Mouse (Mus musculus): ENCODE measurements at regions not wholly inside any gene's neighbourhood (a gene's known extent, or its start where the extent isn't known, plus 50 kb on each side); places are given as distances from the start of the nearest gene placed in this dataset.

- 80% methylated on average over 2 of the region's 2 CpGs for WGBS
- Histone ChIP-seq H3K27me3 (ENCODE audit: control insufficient read depth, insufficient read depth, low read length) (no peaks in the 10 kb centered on the region), H3K9me3 (replicated peaks; ENCODE audit: control insufficient read depth, low read length) (no peaks in the 10 kb centered on the region), H3K4me2 (ENCODE audit: low read depth, low read length) (no peak overlapping the region), H3K27ac (replicated peaks; ENCODE audit: low read depth, low read length) (no peak overlapping the region), H3K4me3 (ENCODE audit: low read depth, low read length) (no peak overlapping the region), H3K4me1 (ENCODE audit: control insufficient read depth, insufficient read depth, low read length) (no peaks in the 10 kb centered on the region), H3K9ac (replicated peaks; ENCODE audit: low read length) (no peak overlapping the region), H3K36me3 (replicated peaks; ENCODE audit: control insufficient read depth, insufficient read depth, low read depth, low read length) (no peaks in the 10 kb centered on the region)
- ATAC-seq (replicated peaks; ENCODE audit: insufficient number of reproducible peaks, low FRiP score, low TSS enrichment, low read depth) (no peak), DNase-seq (ENCODE audit: low spot score) (no peak)
Measured at GRCm38 (mm10) chr2:149467801-149468200, 62.9 kb downstream of the Cst10 start.

DNA sequence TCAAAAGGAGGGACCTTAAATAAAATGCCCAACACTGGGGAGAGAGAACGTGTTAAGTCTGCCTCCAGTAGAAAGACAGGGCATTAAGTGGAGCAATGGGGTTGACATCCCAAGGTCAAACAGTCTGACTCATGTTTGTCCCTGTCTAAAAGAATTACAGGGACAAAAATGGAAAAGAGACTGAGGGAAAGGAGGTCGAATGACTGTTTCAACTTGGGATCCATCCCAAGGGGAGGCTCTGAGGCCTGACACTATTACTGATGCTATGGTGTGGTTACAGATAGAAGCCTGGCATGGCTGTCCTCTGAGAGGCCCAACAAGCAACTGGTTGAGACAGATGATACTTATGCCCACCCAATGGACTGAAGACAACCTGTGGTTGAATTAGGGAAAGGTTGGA lies 67.6 kb downstream of the Cst10 start:
- Histone ChIP-seq H3K4me2 (ENCODE audit: low read depth, low read length) (no peak overlapping the region), H3K9ac (replicated peaks; ENCODE audit: low read length) (no peak overlapping the region), H3K9me3 (replicated peaks; ENCODE audit: control insufficient read depth, low read length) (no peaks in the 10 kb centered on the region), H3K4me3 (ENCODE audit: low read depth, low read length) (no peak overlapping the region), H3K4me1 (ENCODE audit: control insufficient read depth, insufficient read depth, low read length) (no peaks in the 10 kb centered on the region), H3K27me3 (ENCODE audit: control insufficient read depth, insufficient read depth, low read length) (no peaks in the 10 kb centered on the region), H3K36me3 (replicated peaks; ENCODE audit: control insufficient read depth, insufficient read depth, low read depth, low read length) (no peaks in the 10 kb centered on the region), H3K27ac (replicated peaks; ENCODE audit: low read depth, low read length) (no peak overlapping the region)
- 71% methylated on average over 2 of the region's 2 CpGs for WGBS
- DNase-seq (ENCODE audit: low spot score) (no peak), ATAC-seq (replicated peaks; ENCODE audit: insufficient number of reproducible peaks, low FRiP score, low TSS enrichment, low read depth) (no peak)

DNA sequence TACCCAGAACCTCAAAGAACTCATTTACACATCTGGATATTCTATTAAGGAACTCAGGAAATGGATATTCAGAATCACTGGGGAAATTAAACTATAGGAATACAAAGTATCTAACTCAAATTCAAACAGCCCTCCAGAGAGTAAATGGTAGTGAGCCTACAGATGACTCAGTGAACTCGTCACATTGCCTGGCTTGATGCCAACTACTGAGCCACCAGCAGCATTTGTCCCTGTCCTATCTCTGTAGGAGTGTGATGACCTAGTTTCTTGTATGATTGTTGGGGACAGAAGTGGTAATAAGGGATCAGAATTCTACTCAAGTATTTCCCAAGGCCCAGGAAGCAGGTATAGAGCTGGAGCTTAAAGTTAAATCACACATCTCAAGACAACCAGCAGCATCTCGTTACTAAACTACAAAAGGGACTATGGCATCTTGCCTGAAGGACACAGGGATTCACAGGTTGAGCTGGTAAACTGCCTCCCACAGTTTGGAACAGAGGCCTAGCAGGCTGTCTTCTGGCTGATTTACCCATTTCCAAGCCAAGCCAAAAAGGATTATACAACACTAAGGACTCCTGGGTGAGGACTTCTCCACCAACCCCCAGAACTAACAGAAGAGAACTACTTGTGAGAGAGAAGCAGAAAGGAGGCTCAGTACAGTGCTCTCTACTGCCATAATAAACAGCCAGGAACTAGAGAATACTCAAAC lies 88.6 kb downstream of the Cst10 start:
- H3K4me1 ChIP-seq (ENCODE audit: control insufficient read depth, insufficient read depth, low read length): no peaks in the 10 kb centered on the region
- ATAC-seq (replicated peaks; ENCODE audit: insufficient number of reproducible peaks, low FRiP score, low TSS enrichment, low read depth): no peak
- no peaks in the 10 kb centered on the region for H3K27me3 ChIP-seq (ENCODE audit: control insufficient read depth, insufficient read depth, low read length)
- H3K9me3 ChIP-seq (replicated peaks; ENCODE audit: control insufficient read depth, low read length): no peaks in the 10 kb centered on the region
- H3K36me3 ChIP-seq (replicated peaks; ENCODE audit: control insufficient read depth, insufficient read depth, low read depth, low read length): no peaks in the 10 kb centered on the region
- DNase-seq (ENCODE audit: low spot score): no peak
- no peak overlapping the region for H3K4me2 ChIP-seq (ENCODE audit: low read depth, low read length)
- H3K27ac ChIP-seq (replicated peaks; ENCODE audit: low read depth, low read length): no peak overlapping the region
- H3K4me3 ChIP-seq (ENCODE audit: low read depth, low read length): no peak overlapping the region
- no peak overlapping the region for H3K9ac ChIP-seq (replicated peaks; ENCODE audit: low read length)
- 68% methylated on average over 2 of the region's 2 CpGs for WGBS

DNA sequence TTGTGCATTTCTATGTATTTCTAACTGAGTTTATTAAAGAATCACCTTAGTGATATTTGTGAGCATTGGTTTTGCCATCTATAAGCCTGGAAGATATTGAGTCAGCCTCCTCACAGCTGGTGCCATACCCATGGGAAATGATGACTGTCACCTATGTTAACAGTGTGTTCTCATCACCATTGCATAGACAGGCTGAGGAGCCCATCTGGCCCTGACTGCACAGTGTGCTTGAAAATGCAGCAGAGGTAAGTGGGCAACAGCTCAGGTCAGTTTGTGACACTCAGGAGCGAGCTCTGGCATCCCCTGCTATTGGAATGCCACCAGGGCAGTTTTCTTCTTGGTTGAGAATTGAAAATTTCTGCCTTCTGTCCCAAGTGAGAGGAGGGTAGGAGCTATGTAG lies 108.0 kb downstream of the Cst10 start:
- no peaks in the 10 kb centered on the region for H3K27me3 ChIP-seq (ENCODE audit: control insufficient read depth, insufficient read depth, low read length)
- H3K27ac ChIP-seq (replicated peaks; ENCODE audit: low read depth, low read length): no peak overlapping the region
- no peak overlapping the region for H3K9ac ChIP-seq (replicated peaks; ENCODE audit: low read length)
- H3K4me3 ChIP-seq (ENCODE audit: low read depth, low read length): no peak overlapping the region
- no peaks in the 10 kb centered on the region for H3K36me3 ChIP-seq (replicated peaks; ENCODE audit: control insufficient read depth, insufficient read depth, low read depth, low read length)
- DNase-seq (ENCODE audit: low spot score): no peak
- WGBS: 86% methylated on average over 1 of the region's 1 CpGs
- H3K4me2 ChIP-seq (ENCODE audit: low read depth, low read length): no peak overlapping the region
- H3K4me1 ChIP-seq (ENCODE audit: control insufficient read depth, insufficient read depth, low read length): no peaks in the 10 kb centered on the region
- no peak for ATAC-seq (replicated peaks; ENCODE audit: insufficient number of reproducible peaks, low FRiP score, low TSS enrichment, low read depth)
- H3K9me3 ChIP-seq (replicated peaks; ENCODE audit: control insufficient read depth, low read length): no peaks in the 10 kb centered on the region

GRCm38 (mm10) chr2:149524424-149524823 lies 119.6 kb downstream of the Cst10 start:
- DNase-seq (ENCODE audit: low spot score) (no peak), ATAC-seq (replicated peaks; ENCODE audit: insufficient number of reproducible peaks, low FRiP score, low TSS enrichment, low read depth) (no peak)
- Histone ChIP-seq H3K27me3 (ENCODE audit: control insufficient read depth, insufficient read depth, low read length) (no peaks in the 10 kb centered on the region), H3K9ac (replicated peaks; ENCODE audit: low read length) (no peak overlapping the region), H3K4me3 (ENCODE audit: low read depth, low read length) (no peak overlapping the region), H3K27ac (replicated peaks; ENCODE audit: low read depth, low read length) (no peak overlapping the region), H3K4me1 (ENCODE audit: control insufficient read depth, insufficient read depth, low read length) (no peaks in the 10 kb centered on the region), H3K4me2 (ENCODE audit: low read depth, low read length) (no peak overlapping the region), H3K9me3 (replicated peaks; ENCODE audit: control insufficient read depth, low read length) (no peaks in the 10 kb centered on the region), H3K36me3 (replicated peaks; ENCODE audit: control insufficient read depth, insufficient read depth, low read depth, low read length) (no peaks in the 10 kb centered on the region)

GRCm38 (mm10) chr2:149542837-149543236 lies 138.0 kb downstream of the Cst10 start:
- Histone ChIP-seq H3K36me3 (replicated peaks; ENCODE audit: control insufficient read depth, insufficient read depth, low read depth, low read length) (no peaks in the 10 kb centered on the region), H3K27ac (replicated peaks; ENCODE audit: low read depth, low read length) (no peak overlapping the region), H3K4me3 (ENCODE audit: low read depth, low read length) (no peak overlapping the region), H3K9ac (replicated peaks; ENCODE audit: low read length) (no peak overlapping the region), H3K9me3 (replicated peaks; ENCODE audit: control insufficient read depth, low read length) (no peaks in the 10 kb centered on the region), H3K4me2 (ENCODE audit: low read depth, low read length) (no peak overlapping the region), H3K27me3 (ENCODE audit: control insufficient read depth, insufficient read depth, low read length) (no peaks in the 10 kb centered on the region), H3K4me1 (ENCODE audit: control insufficient read depth, insufficient read depth, low read length) (no peaks in the 10 kb centered on the region)
- no peak for DNase-seq (ENCODE audit: low spot score)
- ATAC-seq (replicated peaks; ENCODE audit: insufficient number of reproducible peaks, low FRiP score, low TSS enrichment, low read depth): no peak
- 68% methylated on average over 2 of the region's 2 CpGs for WGBS

DNA sequence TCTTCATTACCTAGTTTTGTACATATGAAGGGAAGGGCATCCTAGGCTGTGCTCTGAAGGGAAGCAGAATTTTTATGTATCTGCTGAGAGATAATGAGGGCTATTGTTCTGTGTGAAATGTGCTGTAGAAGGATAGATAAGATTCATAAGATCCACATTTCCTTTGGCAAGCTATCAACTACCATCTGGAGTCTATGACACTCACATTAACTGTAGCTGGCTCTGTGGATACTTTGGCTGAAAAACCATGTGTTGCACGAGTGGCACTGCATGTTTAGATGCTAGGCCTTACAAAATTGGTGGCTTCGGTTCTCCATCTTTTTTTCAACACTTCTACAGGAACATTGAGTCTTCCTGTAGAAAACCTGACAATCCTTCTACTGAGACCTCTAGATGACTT lies 140.9 kb downstream of the Cst10 start:
- no peaks in the 10 kb centered on the region for H3K27me3 ChIP-seq (ENCODE audit: control insufficient read depth, insufficient read depth, low read length)
- 69% methylated on average over 2 of the region's 2 CpGs for WGBS
- no peaks in the 10 kb centered on the region for H3K4me1 ChIP-seq (ENCODE audit: control insufficient read depth, insufficient read depth, low read length)
- DNase-seq (ENCODE audit: low spot score): no peak
- H3K4me2 ChIP-seq (ENCODE audit: low read depth, low read length): no peak overlapping the region
- H3K4me3 ChIP-seq (ENCODE audit: low read depth, low read length): no peak overlapping the region
- H3K9me3 ChIP-seq (replicated peaks; ENCODE audit: control insufficient read depth, low read length): no peaks in the 10 kb centered on the region
- no peak overlapping the region for H3K27ac ChIP-seq (replicated peaks; ENCODE audit: low read depth, low read length)
- H3K9ac ChIP-seq (replicated peaks; ENCODE audit: low read length): no peak overlapping the region
- ATAC-seq (replicated peaks; ENCODE audit: insufficient number of reproducible peaks, low FRiP score, low TSS enrichment, low read depth): no peak
- no peaks in the 10 kb centered on the region for H3K36me3 ChIP-seq (replicated peaks; ENCODE audit: control insufficient read depth, insufficient read depth, low read depth, low read length)

DNA sequence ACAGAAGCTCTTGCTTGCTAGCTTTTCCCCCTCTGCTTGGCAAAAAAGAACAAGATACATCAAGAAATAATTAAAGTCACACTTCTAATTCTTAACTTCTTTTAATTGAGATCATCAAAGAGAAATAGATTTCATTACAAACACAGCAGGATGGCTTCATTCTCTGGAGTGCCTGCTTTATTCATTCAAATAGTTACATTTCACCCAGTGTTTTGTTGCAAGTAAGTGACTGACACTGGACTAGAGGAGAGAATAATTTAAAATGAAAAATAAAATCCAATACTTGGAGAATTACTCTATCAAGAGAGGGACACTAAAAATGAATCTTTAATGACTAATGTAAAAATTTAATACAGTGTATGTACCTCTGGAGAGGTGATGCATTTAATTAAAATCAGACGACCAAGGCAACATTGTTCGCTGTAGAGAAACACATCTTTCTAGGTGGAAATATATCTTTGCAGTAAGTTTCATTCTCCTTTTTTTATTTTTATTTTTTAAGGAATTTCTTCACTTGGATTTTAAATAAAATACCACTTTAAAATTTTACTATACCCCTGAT lies 141.9 kb downstream of the Cst10 start:
- no peak overlapping the region for H3K4me2 ChIP-seq (ENCODE audit: low read depth, low read length)
- no peaks in the 10 kb centered on the region for H3K4me1 ChIP-seq (ENCODE audit: control insufficient read depth, insufficient read depth, low read length)
- H3K27me3 ChIP-seq (ENCODE audit: control insufficient read depth, insufficient read depth, low read length): no peaks in the 10 kb centered on the region
- ATAC-seq (replicated peaks; ENCODE audit: insufficient number of reproducible peaks, low FRiP score, low TSS enrichment, low read depth) (no peak), DNase-seq (ENCODE audit: low spot score) (no peak)
- no peaks in the 10 kb centered on the region for H3K36me3 ChIP-seq (replicated peaks; ENCODE audit: control insufficient read depth, insufficient read depth, low read depth, low read length)
- H3K27ac ChIP-seq (replicated peaks; ENCODE audit: low read depth, low read length): no peak overlapping the region
- WGBS: 92% methylated on average over 2 of the region's 2 CpGs
- H3K9me3 ChIP-seq (replicated peaks; ENCODE audit: control insufficient read depth, low read length): no peaks in the 10 kb centered on the region
- H3K9ac ChIP-seq (replicated peaks; ENCODE audit: low read length): no peak overlapping the region
- H3K4me3 ChIP-seq (ENCODE audit: low read depth, low read length): no peak overlapping the region
